Mouse (Mus musculus): ENCODE measurements around the gene Carmil3.

The Carmil3 gene

GRCm38 (mm10) chr14:55540787-55541321, 50.4 kb downstream of the Carmil3 start:
- no peak for DNase-seq (ENCODE audit: low read depth, low spot score)

GRCm38 (mm10) chr14:55542268-55542667, 51.8 kb downstream of the Carmil3 start:
- DNase-seq (ENCODE audit: low read depth, low spot score), result no peak

- DNase-seq (ENCODE audit: low read depth, low spot score), result no peak
Observed at GRCm38 (mm10) chr14:55544334-55544733, 53.9 kb downstream of the Carmil3 start.

- no peak for DNase-seq (ENCODE audit: low read depth, low spot score)
Observed at GRCm38 (mm10) chr14:55550191-55550590, 59.7 kb downstream of the Carmil3 start.

- DNase-seq (ENCODE audit: low read depth, low spot score), result peak; percentile 86
Observed at GRCm38 (mm10) chr14:55551347-55551746, 60.9 kb downstream of the Carmil3 start.

- peak; percentile 44 for DNase-seq (ENCODE audit: low read depth, low spot score)
Observed at GRCm38 (mm10) chr14:55551794-55552193, 61.3 kb downstream of the Carmil3 start.

- no peak for DNase-seq (ENCODE audit: low read depth, low spot score)
Observed at GRCm38 (mm10) chr14:55554635-55555034, 64.2 kb downstream of the Carmil3 start.

- no peak for DNase-seq (ENCODE audit: low read depth, low spot score)
Observed at GRCm38 (mm10) chr14:55555788-55556187, 65.3 kb downstream of the Carmil3 start.

GRCm38 (mm10) chr14:55557003-55557402, 66.6 kb downstream of the Carmil3 start:
- peak; percentile 85 for DNase-seq (ENCODE audit: low read depth, low spot score)

GRCm38 (mm10) chr14:55557587-55557986, 67.1 kb downstream of the Carmil3 start:
- no peak for DNase-seq (ENCODE audit: low read depth, low spot score)
